Mouse (Mus musculus): Measurements from ENCODE around the gene Klhl20.

Klhl20 gene

GRCm38 (mm10) chr1:161071272-161071620, 60.1 kb downstream of the Klhl20 start:
- no peak for DNase-seq (ENCODE audit: low spot score in 2 of 2)

GRCm38 (mm10) chr1:161070352-161071271, 60.7 kb downstream of the Klhl20 start, which contains the start of the genes Dars2 and Cenpl:
Gene Dars2, minus strand, starts transcription at chr1:161070658.
Gene Cenpl, plus strand, starts transcription at chr1:161070713.
- DNase-seq (ENCODE audit: low spot score in 2 of 2): peak; percentile 97 to 98

- no peak for DNase-seq (ENCODE audit: low spot score in 2 of 2)
Measured at GRCm38 (mm10) chr1:161063351-161063750, 68.0 kb downstream of the Klhl20 start.

- no peak for DNase-seq (ENCODE audit: low spot score in 2 of 2)
Measured at GRCm38 (mm10) chr1:161057164-161057563, 74.1 kb downstream of the Klhl20 start.

- no peak for DNase-seq (ENCODE audit: low spot score in 2 of 2)
Measured at GRCm38 (mm10) chr1:161046972-161047371, 84.3 kb downstream of the Klhl20 start.

- no peak for DNase-seq (ENCODE audit: low spot score in 2 of 2)
Measured at GRCm38 (mm10) chr1:161041261-161042020, 89.9 kb downstream of the Klhl20 start.

GRCm38 (mm10) chr1:161040855-161041254, 90.5 kb downstream of the Klhl20 start:
- DNase-seq (ENCODE audit: low spot score in 2 of 2): no peak

- DNase-seq (ENCODE audit: low spot score in 2 of 2): no peak
Measured at GRCm38 (mm10) chr1:161040426-161040770, 90.9 kb downstream of the Klhl20 start.

GRCm38 (mm10) chr1:161039741-161040425, 91.4 kb downstream of the Klhl20 start:
- DNase-seq (ENCODE audit: low spot score in 2 of 2): no peak

- no peak for DNase-seq (ENCODE audit: low spot score in 2 of 2)
Measured at GRCm38 (mm10) chr1:161038968-161039721, 92.2 kb downstream of the Klhl20 start.
